ENCODE assay signal across 8 mouse cellular contexts in genomic region chr19:37174716-37175435, GRCm38 (mm10). TPM values are rescaled to one million over a fixed set of nuclear protein-coding genes. Genes with fewer than 3 reads are reported as not detected.
A peak's percentile ranks its signal among the peaks of the same experiment; 100 is the strongest.
DNase-seq lines count a peak whose midpoint lies in the region; ATAC-seq and TF ChIP-seq lines count a peak whose summit lies in the region.

No protein-coding gene starts in this region.

- no peak for TF ChIP-seq POLR2A in ES-Bruce4 (IDR thresholded peaks at IDR 0.05; ENCODE audit: insufficient read depth, low read length)

- WGBS in forebrain, postnatal 0 days = under 1% methylated on average over 36 of the region's 36 CpGs
- under 1% methylated on average over 36 of the region's 36 CpGs for WGBS in lung, embryonic 16.5 days

- peak; percentile 53 for DNase-seq in cerebellum, adult 11 months
- peak; percentile 82 for DNase-seq in forebrain, postnatal 0 days
- peak; percentile 63 to 69 for DNase-seq in layer of hippocampus, postnatal 10 days (ENCODE audit: low spot score in 2 of 2)
- DNase-seq in ovary, postnatal 14 days (ENCODE audit: low spot score) = peak; percentile 29
- DNase-seq in urinary bladder, adult 18-20 months (ENCODE audit: low spot score in 2 of 2) = peak; percentile 37 to 42

- TF ChIP-seq EP300 in ES-Bruce4 (IDR thresholded peaks at IDR 0.05; ENCODE audit: insufficient read depth, low read depth, low read length) = no peak

- H3K27ac ChIP-seq in ES-Bruce4 (ENCODE audit: insufficient read depth, low read length) = no peak overlapping the region
- peak overlapping the region; percentile 95 for H3K27ac ChIP-seq in forebrain, postnatal 0 days (ENCODE audit: low read depth, low read length)
- 0 out of 2 replicates have a peak overlapping the region, but pooled peaks have one; percentile 7 for H3K27ac ChIP-seq in lung, embryonic 16.5 days (ENCODE audit: low read length)

- H3K4me3 ChIP-seq in ES-Bruce4 (ENCODE audit: low read depth, low read length) = peak overlapping the region; percentile 87
- peak overlapping the region; percentile 77 for H3K4me3 ChIP-seq in forebrain, postnatal 0 days (ENCODE audit: low read depth, low read length)
- peak overlapping the region; percentile 61 for H3K4me3 ChIP-seq in lung, embryonic 16.5 days (ENCODE audit: low read length)

- peak; percentile 71 for ATAC-seq in forebrain, postnatal 0 days
- peak; percentile 15 to 38; a peak in 1 of 4 replicates for ATAC-seq in hematopoietic stem cell, adult 5-6 weeks (replicated peaks in 1 of 2; ENCODE audit: insufficient read depth in 1 of 2, low FRiP score in 2 of 2, low TSS enrichment in 1 of 2, low read depth in 1 of 2, poor library complexity in 2 of 2, severe bottlenecking in 2 of 2)
- peak; percentile 77 for ATAC-seq in lung, embryonic 16.5 days (ENCODE audit: low read depth)

- no peaks in the 10 kb centered on the region for H3K9me3 ChIP-seq in ES-Bruce4 (replicated peaks; ENCODE audit: control insufficient read depth, insufficient read depth, low read length, poor library complexity, severe bottlenecking)
- no peaks in the 10 kb centered on the region for H3K9me3 ChIP-seq in forebrain, postnatal 0 days (ENCODE audit: low read length)
- no peaks in the 10 kb centered on the region for H3K9me3 ChIP-seq in lung, embryonic 16.5 days (ENCODE audit: control insufficient read depth, low read length)

- no peak for TF ChIP-seq CTCF in ES-Bruce4 (IDR thresholded peaks at IDR 0.05; ENCODE audit: low read depth, low read length)
- TF ChIP-seq CTCF in forebrain, postnatal 0 days (IDR thresholded peaks at IDR 0.05; ENCODE audit: low read depth) = no peak

- H3K27me3 ChIP-seq in ES-Bruce4 (ENCODE audit: control insufficient read depth, insufficient read depth, low read length, poor library complexity, severe bottlenecking) = peaks cover 5% of the 10 kb centered on the region
- H3K27me3 ChIP-seq in forebrain, postnatal 0 days (ENCODE audit: insufficient read depth, low read length) = no peaks in the 10 kb centered on the region
- peaks cover 24% of the 10 kb centered on the region for H3K27me3 ChIP-seq in lung, embryonic 16.5 days (ENCODE audit: control insufficient read depth, insufficient read depth, low read depth, low read length)

- peak overlapping the region; percentile 72 for H3K9ac ChIP-seq in ES-Bruce4 (ENCODE audit: low read depth, poor library complexity, severe bottlenecking)
- H3K9ac ChIP-seq in forebrain, postnatal 0 days = peak overlapping the region; percentile 79
- peak overlapping the region; percentile 61 for H3K9ac ChIP-seq in lung, embryonic 16.5 days (ENCODE audit: low read length)

- no peaks in the 10 kb centered on the region for H3K4me1 ChIP-seq in ES-Bruce4 (ENCODE audit: control insufficient read depth, insufficient read depth, low read length)
- H3K4me1 ChIP-seq in forebrain, postnatal 0 days (ENCODE audit: insufficient read depth) = peaks cover 17% of the 10 kb centered on the region
- peaks cover 6% of the 10 kb centered on the region; the same call in 1 of the 2 replicates for H3K4me1 ChIP-seq in lung, embryonic 16.5 days (replicated peaks; ENCODE audit: control insufficient read depth, insufficient read depth, low read length)

- no peaks in the 10 kb centered on the region for H3K36me3 ChIP-seq in ES-Bruce4 (ENCODE audit: control insufficient read depth, insufficient read depth, low read length, poor library complexity, severe bottlenecking)
- H3K36me3 ChIP-seq in forebrain, postnatal 0 days (ENCODE audit: insufficient read depth) = peaks cover 3% of the 10 kb centered on the region; the same call in 1 of the 2 replicates
- no peaks in the 10 kb centered on the region for H3K36me3 ChIP-seq in lung, embryonic 16.5 days (ENCODE audit: control insufficient read depth, insufficient read depth, low read length)

- peak overlapping the region; percentile 95 for H3K4me2 ChIP-seq in forebrain, postnatal 0 days (ENCODE audit: low read depth)
- peak overlapping the region; percentile 100 for H3K4me2 ChIP-seq in lung, embryonic 16.5 days (ENCODE audit: low read depth, low read length)

RNA-seq across cellular contexts. Expression of gene March5, which starts 32.5 kb away (rescaled TPM):
- polyA plus RNA-seq in ES-Bruce4 (2011; ENCODE audit: insufficient read depth, insufficient read length, low read depth, missing spikeins) = 174 and 194 TPM in 2 replicates
- 94.9 and 102 TPM in 2 replicates for total RNA-seq in forebrain, postnatal 0 days (2014; rRNA removed)
- 118 and 122 TPM in 2 replicates for polyA plus RNA-seq in forebrain, postnatal 0 days (2015; fragmentation: Nextera tagmentation; extraction: Ambion mirVana)
- total RNA-seq in hematopoietic stem cell, adult 5-6 weeks (2017) = 72.2 and 97.6 TPM in 2 replicates
- total RNA-seq in layer of hippocampus, postnatal 10 days (2021) = 10 to 100 TPM; 93.2 to 94.8 TPM
- 74.9 and 75.6 TPM in 2 replicates for polyA plus RNA-seq in lung, embryonic 16.5 days (2015; fragmentation: Nextera tagmentation; extraction: Ambion mirVana)

RNA-seq across cellular contexts. Expression of gene Cpeb3, which starts 33.5 kb away (rescaled TPM):
- 3.7 and 4.3 TPM in 2 replicates for polyA plus RNA-seq in ES-Bruce4 (2011; ENCODE audit: insufficient read depth, insufficient read length, low read depth, missing spikeins)
- 12.9 and 18.1 TPM in 2 replicates for total RNA-seq in forebrain, postnatal 0 days (2014; rRNA removed)
- 3.9 and 7.9 TPM in 2 replicates for polyA plus RNA-seq in forebrain, postnatal 0 days (2015; fragmentation: Nextera tagmentation; extraction: Ambion mirVana)
- 0.40 and 0.44 TPM in 2 replicates for total RNA-seq in hematopoietic stem cell, adult 5-6 weeks (2017)
- 10 to 100 TPM; 48.9 to 49.8 TPM for total RNA-seq in layer of hippocampus, postnatal 10 days (2021)
- polyA plus RNA-seq in lung, embryonic 16.5 days (2015; fragmentation: Nextera tagmentation; extraction: Ambion mirVana) = 0.64 and 0.98 TPM in 2 replicates

Comparison
In these comparisons a context has a peak if more than half of its experiments do, and no peak if none do; other contexts are left out.
1. DNase-seq: peak in every context shown above with its lines; median percentile 82 in forebrain, postnatal 0 days; 66 in layer of hippocampus, postnatal 10 days; 53 in cerebellum, adult 11 months; 40 in urinary bladder, adult 18-20 months; 29 in ovary, postnatal 14 days.
2. ATAC-seq: peak in every context shown above with its lines; median percentile 77 in lung, embryonic 16.5 days; 71 in forebrain, postnatal 0 days; 26 in hematopoietic stem cell, adult 5-6 weeks.